Mouse (Mus musculus) midbrain, embryonic 12.5 days (tissue): ENCODE measurements around the gene Irf9. TPM values are rescaled to one million over a fixed set of nuclear protein-coding genes. Genes with fewer than 3 reads are reported as not detected.

Experiments
- ATAC-seq: fragments of 200-750 bp; cut with Nextera tagmentation; 2 replicates; pipeline ENCODE4 v1.8.0; 2017; ENCODE audit warnings: low read depth, moderate TSS enrichment, moderate library complexity; ENCODE audit not compliant: low FRiP score
- H3K27ac ChIP-seq: fragments of 300-500 bp; sonication (generic); replicated peaks from 2 replicates; pipeline ENCODE4 v1.5.1; 2016; ENCODE audit warnings: mild to moderate bottlenecking
- H3K27me3 ChIP-seq: fragments of 300-500 bp; sonication (generic); 2 replicates; pipeline ENCODE4 v1.6.1; 2016; ENCODE audit warnings: mild to moderate bottlenecking
- H3K36me3 ChIP-seq: fragments of 300-500 bp; sonication (generic); 2 replicates; pipeline ENCODE4 v1.6.1; 2016
- H3K4me1 ChIP-seq: fragments of 300-500 bp; sonication (generic); 2 replicates; pipeline ENCODE4 v1.6.1; 2016
- H3K4me2 ChIP-seq: fragments of 300-500 bp; sonication (generic); replicated peaks from 2 replicates; pipeline ENCODE4 v1.6.1; 2016; ENCODE audit warnings: mild to moderate bottlenecking, moderate library complexity
- H3K4me3 ChIP-seq: fragments of 300-500 bp; sonication (generic); 2 replicates; pipeline ENCODE4 v1.5.1; 2016; ENCODE audit warnings: mild to moderate bottlenecking
- H3K9ac ChIP-seq: fragments of 300-500 bp; sonication (generic); replicated peaks from 2 replicates; pipeline ENCODE4 v1.6.1; 2016; ENCODE audit warnings: mild to moderate bottlenecking, moderate library complexity
- H3K9me3 ChIP-seq: fragments of 300-500 bp; sonication (generic); 2 replicates; pipeline ENCODE4 v1.6.1; 2016; ENCODE audit warnings: mild to moderate bottlenecking
- WGBS: fragments of 180-500 bp; shearing (Covaris S2); methylation state at CpG from one replicate; pipeline ENCODE4 v1.1.7; 2016; 5-methylcytosine and 5-hydroxymethylcytosine counted together
- polyA plus RNA-seq: library from polyadenylated mRNA; unstranded; fragments of >200 nt; fragmentation: Nextera tagmentation; extraction: Ambion mirVana; gene quantifications from 2 replicates; pipeline ENCODE4 v1.2.1, GENCODE M21; 2016

Irf9 gene
- polyA plus RNA-seq, 1 experiment from 2014 or later: 11.5 TPM

GRCm38 (mm10) chr14:55651528-55651927, 48.2 kb downstream of the Irf9 start:
- H3K27me3 ChIP-seq: no peaks in the 10 kb centered on the region
- H3K27ac ChIP-seq: no peak overlapping the region
- no peak overlapping the region for H3K4me3 ChIP-seq
- no peaks in the 10 kb centered on the region for H3K4me1 ChIP-seq
- no peak for ATAC-seq
- 0 out of 2 replicates have a peak, but pooled peaks cover 2% of the 10 kb centered on the region for H3K36me3 ChIP-seq
- WGBS: 93% methylated on average over 7 of the region's 7 CpGs
- no peak overlapping the region for H3K4me2 ChIP-seq
- H3K9me3 ChIP-seq: no peaks in the 10 kb centered on the region
- H3K9ac ChIP-seq: no peak overlapping the region

GRCm38 (mm10) chr14:55656935-55657334, 53.6 kb downstream of the Irf9 start:
- Histone ChIP-seq H3K36me3 (peaks cover 22% of the 10 kb centered on the region), H3K4me2 (no peak overlapping the region), H3K27ac (no peak overlapping the region), H3K4me3 (no peak overlapping the region), H3K9me3 (no peaks in the 10 kb centered on the region), H3K27me3 (no peaks in the 10 kb centered on the region), H3K9ac (no peak overlapping the region), H3K4me1 (0 out of 2 replicates have a peak, but pooled peaks cover 3% of the 10 kb centered on the region)
- 92% methylated on average over 3 of the region's 3 CpGs for WGBS
- ATAC-seq: no peak

GRCm38 (mm10) chr14:55658011-55658410, 54.6 kb downstream of the Irf9 start:
- peaks cover 31% of the 10 kb centered on the region for H3K36me3 ChIP-seq
- H3K27ac ChIP-seq: no peak overlapping the region
- H3K4me2 ChIP-seq: no peak overlapping the region
- no peak overlapping the region for H3K9ac ChIP-seq
- H3K9me3 ChIP-seq: no peaks in the 10 kb centered on the region
- no peak overlapping the region for H3K4me3 ChIP-seq
- H3K4me1 ChIP-seq: 0 out of 2 replicates have a peak, but pooled peaks cover 3% of the 10 kb centered on the region
- no peak for ATAC-seq
- WGBS: 93% methylated on average over 5 of the region's 5 CpGs
- no peaks in the 10 kb centered on the region for H3K27me3 ChIP-seq

Other genes starting within 250 kb of the Irf9 start
- gene Dhrs4, start 124.8 kb upstream of the Irf9 start, polyA plus RNA-seq: 38.2 and 39.6 TPM in 2 replicates
- gene Carmil3, start 112.9 kb upstream of the Irf9 start, polyA plus RNA-seq: 13.8 and 14.8 TPM in 2 replicates
- gene Cpne6, start 93.1 kb upstream of the Irf9 start, polyA plus RNA-seq: 0.42 and 0.79 TPM in 2 replicates
- gene Nrl, start 78.6 kb upstream of the Irf9 start, polyA plus RNA-seq: not detected in 2 replicates
- 16.8 and 22.0 TPM in 2 replicates for gene Pck2, start 63.3 kb upstream of the Irf9 start, polyA plus RNA-seq
- gene Dcaf11, start 43.6 kb upstream of the Irf9 start, polyA plus RNA-seq: 113 and 117 TPM in 2 replicates
- gene A730061H03Rik, start 43.2 kb upstream of the Irf9 start, polyA plus RNA-seq: not detected in 2 replicates
- 0.24 TPM in 1 of 2 replicates, not detected in the other for gene Fitm1, start 28.0 kb upstream of the Irf9 start, polyA plus RNA-seq
- gene Psme1, start 25.4 kb upstream of the Irf9 start, polyA plus RNA-seq: 122 and 127 TPM in 2 replicates
- 6.4 and 6.7 TPM in 2 replicates for gene Emc9, start 18.3 kb upstream of the Irf9 start, polyA plus RNA-seq
- 192 and 215 TPM in 2 replicates for gene Psme2, start 12.5 kb upstream of the Irf9 start, polyA plus RNA-seq
- gene Rnf31, start 11.9 kb upstream of the Irf9 start, polyA plus RNA-seq: 20.0 and 20.5 TPM in 2 replicates
- gene Rec8, start 14.5 kb downstream of the Irf9 start, polyA plus RNA-seq: 6.6 and 7.3 TPM in 2 replicates
- gene Ipo4, start 32.4 kb downstream of the Irf9 start, polyA plus RNA-seq: 78.5 and 85.4 TPM in 2 replicates
- 3.5 and 4.9 TPM in 2 replicates for gene Gm49378, start 34.3 kb downstream of the Irf9 start, polyA plus RNA-seq
- 64.0 and 66.1 TPM in 2 replicates for gene Tm9sf1, start 40.2 kb downstream of the Irf9 start, polyA plus RNA-seq
- gene Tssk4, start 46.6 kb downstream of the Irf9 start, polyA plus RNA-seq: 0.63 and 0.80 TPM in 2 replicates
- 63.8 and 67.2 TPM in 2 replicates for gene Mdp1, start 56.9 kb downstream of the Irf9 start, polyA plus RNA-seq
- gene Gmpr2, start 68.4 kb downstream of the Irf9 start, polyA plus RNA-seq: 56.4 and 64.8 TPM in 2 replicates
- 515 and 554 TPM in 2 replicates for gene Nedd8, start 68.6 kb downstream of the Irf9 start, polyA plus RNA-seq
- gene Tinf2, start 78.2 kb downstream of the Irf9 start, polyA plus RNA-seq: 53.5 and 55.4 TPM in 2 replicates
- gene Tgm1, start 110.4 kb downstream of the Irf9 start, polyA plus RNA-seq: 0.56 and 0.59 TPM in 2 replicates
- 34.7 and 35.3 TPM in 2 replicates for gene Rabggta, start 118.7 kb downstream of the Irf9 start, polyA plus RNA-seq
- 64.8 and 65.9 TPM in 2 replicates for gene Dhrs1, start 142.1 kb downstream of the Irf9 start, polyA plus RNA-seq
- 44.1 and 45.9 TPM in 2 replicates for gene Nop9, start 142.1 kb downstream of the Irf9 start, polyA plus RNA-seq
- not detected in 2 replicates for gene Cideb, start 154.9 kb downstream of the Irf9 start, polyA plus RNA-seq
- gene Ltb4r2, start 157.9 kb downstream of the Irf9 start, polyA plus RNA-seq: 0.24 and 0.41 TPM in 2 replicates
- 0.13 TPM in 1 of 2 replicates, not detected in the other for gene Ltb4r1, start 162.4 kb downstream of the Irf9 start, polyA plus RNA-seq
- gene Adcy4, start 180.5 kb downstream of the Irf9 start, polyA plus RNA-seq: 6.6 and 7.9 TPM in 2 replicates
- gene Ripk3, start 185.3 kb downstream of the Irf9 start, polyA plus RNA-seq: 5.3 and 8.3 TPM in 2 replicates
- 20.2 and 24.0 TPM in 2 replicates for gene Nfatc4, start 219.6 kb downstream of the Irf9 start, polyA plus RNA-seq